ENCODE assay signal across 23 mouse cellular contexts in the genomic region with DNA sequence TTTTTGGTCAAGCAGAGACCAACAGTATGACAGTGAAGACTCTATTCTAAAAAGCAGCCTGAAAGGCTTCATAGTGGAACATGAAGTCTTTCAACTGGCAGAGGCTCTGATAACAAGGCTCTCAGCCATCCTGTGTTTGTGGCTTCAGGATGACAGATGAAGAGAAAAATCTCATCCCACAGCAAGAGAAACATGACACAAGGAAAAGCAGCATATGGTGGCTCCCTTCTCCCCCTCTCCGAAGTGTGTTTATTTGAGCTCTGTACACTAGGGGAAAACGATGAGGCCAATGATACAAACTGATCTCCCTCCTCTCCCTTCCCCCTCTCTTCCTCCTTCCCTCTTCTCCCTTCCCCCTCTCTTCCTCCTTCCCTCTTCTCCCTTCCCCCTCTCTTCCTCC.
A peak's percentile ranks its signal among the peaks of the same experiment; 100 is the strongest.
DNase-seq lines count a peak whose midpoint lies in the region; ATAC-seq and TF ChIP-seq lines count a peak whose summit lies in the region.
"Had no signal": no experiment of that assay in that cellular context is flagged by ENCODE, and none has a peak within 500 bp of the region (broad histone marks: within the 10 kb centered on the region; RNA-seq: fewer than 3 reads in every experiment).

No protein-coding gene starts in this region.

- no peak; the same call in 1 of the 2 replicates for ATAC-seq in forebrain, embryonic 14.5 days
- no peak for ATAC-seq in forebrain, embryonic 15.5 days (replicated peaks)
- peak; percentile 49; the same call in 1 of the 2 replicates for ATAC-seq in lung, embryonic 16.5 days (ENCODE audit: low read depth)
- ATAC-seq: CD4-positive, CD25-positive, alpha-beta regulatory T cell, adult 4 months; hindbrain, postnatal 0 days had no signal

- H3K36me3 ChIP-seq in forebrain, embryonic 14.5 days (ENCODE audit: control insufficient read depth, insufficient read depth, low read length), result no peaks in the 10 kb centered on the region
- peaks cover 4% of the 10 kb centered on the region; the same call in 1 of the 2 replicates for H3K36me3 ChIP-seq in forebrain, embryonic 15.5 days
- peaks cover 12% of the 10 kb centered on the region; the same call in 1 of the 2 replicates for H3K36me3 ChIP-seq in lung, embryonic 16.5 days (ENCODE audit: control insufficient read depth, insufficient read depth, low read length)
- H3K36me3 ChIP-seq: G1E had no signal

- H3K4me1 ChIP-seq in forebrain, embryonic 14.5 days (ENCODE audit: control insufficient read depth, insufficient read depth, low read length), result no peaks in the 10 kb centered on the region
- H3K4me1 ChIP-seq in forebrain, embryonic 15.5 days, result no peaks in the 10 kb centered on the region
- peaks cover 8% of the 10 kb centered on the region for H3K4me1 ChIP-seq in lung, embryonic 16.5 days (replicated peaks; ENCODE audit: control insufficient read depth, insufficient read depth, low read length)
- H3K4me1 ChIP-seq in lung, adult 2 months (ENCODE audit: control insufficient read depth, insufficient read depth, low read length), result no peaks in the 10 kb centered on the region; the same call in 1 of the 2 replicates
- H3K4me1 ChIP-seq: embryonic facial prominence, embryonic 12.5 days; heart, embryonic 15.5 days; hindbrain, embryonic 13.5 days had no signal

- TF ChIP-seq CTCF in lung, adult 2 months (IDR thresholded peaks at IDR 0.05; ENCODE audit: insufficient read depth, low read length), result no peak

- no peak overlapping the region for H3K27ac ChIP-seq in forebrain, embryonic 14.5 days (ENCODE audit: low read depth, low read length)
- no peak overlapping the region for H3K27ac ChIP-seq in forebrain, embryonic 15.5 days (replicated peaks)
- H3K27ac ChIP-seq in lung, embryonic 16.5 days (ENCODE audit: low read length), result no peak overlapping the region
- H3K27ac ChIP-seq: embryonic facial prominence, embryonic 12.5 days; heart, embryonic 10.5 days; heart, embryonic 15.5 days; hindbrain, embryonic 13.5 days; hindbrain, postnatal 0 days had no signal

- WGBS in forebrain, embryonic 14.5 days, result 88% methylated on average over 2 of the region's 2 CpGs
- WGBS in forebrain, embryonic 15.5 days, result 83% methylated on average over 2 of the region's 2 CpGs
- 38% methylated on average over 2 of the region's 2 CpGs for WGBS in lung, embryonic 16.5 days
- WGBS in lung, adult 2 months, result 37% methylated on average over 2 of the region's 2 CpGs

- H3K4me2 ChIP-seq in forebrain, embryonic 14.5 days (ENCODE audit: low read length), result no peak overlapping the region
- no peak overlapping the region for H3K4me2 ChIP-seq in forebrain, embryonic 15.5 days (replicated peaks)
- H3K4me2 ChIP-seq in lung, embryonic 16.5 days (ENCODE audit: low read depth, low read length), result no peak overlapping the region
- H3K4me2 ChIP-seq: embryonic facial prominence, embryonic 12.5 days; heart, embryonic 15.5 days; hindbrain, embryonic 13.5 days had no signal

- TF ChIP-seq POLR2A in lung, adult 2 months (IDR thresholded peaks at IDR 0.05; ENCODE audit: borderline replicate concordance, extremely low read depth, low read depth, low read length), result no peak

- H3K27me3 ChIP-seq in forebrain, embryonic 14.5 days (replicated peaks; ENCODE audit: control insufficient read depth, insufficient read depth, low read length), result no peaks in the 10 kb centered on the region
- no peaks in the 10 kb centered on the region for H3K27me3 ChIP-seq in forebrain, embryonic 15.5 days
- H3K27me3 ChIP-seq in lung, embryonic 16.5 days (ENCODE audit: control insufficient read depth, insufficient read depth, low read depth, low read length), result no peaks in the 10 kb centered on the region
- H3K27me3 ChIP-seq: embryonic facial prominence, embryonic 12.5 days; heart, embryonic 15.5 days; hindbrain, embryonic 13.5 days had no signal

- DNase-seq in forebrain, embryonic 14.5 days (ENCODE audit: low spot score), result peak; percentile 31
- DNase-seq in layer of hippocampus, adult 11-12 months (ENCODE audit: low spot score), result peak; percentile 10
- DNase-seq in layer of hippocampus, adult 9-10 months (ENCODE audit: low spot score), result no peak
- no peak for DNase-seq in lung, adult 2 months
- no peak for DNase-seq in urinary bladder, postnatal 14 days (ENCODE audit: low spot score)
- DNase-seq: adrenal gland, adult 8-10 months; adrenal gland, postnatal 36 days; B cell, adult 2 months; cerebellum, adult 11-12 months; cerebellum, adult 9-10 months; cerebellum, postnatal 25 days; gastrocnemius, postnatal 36 days; heart, adult 18-20 months; heart, postnatal 14 days had no signal

- no peak overlapping the region for H3K4me3 ChIP-seq in forebrain, embryonic 14.5 days (ENCODE audit: low read depth, low read length)
- no peak overlapping the region for H3K4me3 ChIP-seq in forebrain, embryonic 15.5 days
- H3K4me3 ChIP-seq in lung, embryonic 16.5 days (ENCODE audit: low read length), result no peak overlapping the region
- H3K4me3 ChIP-seq in lung, adult 2 months (replicated peaks; ENCODE audit: extremely low read depth, low read depth, low read length), result no peak overlapping the region
- H3K4me3 ChIP-seq: embryonic facial prominence, embryonic 12.5 days; heart, embryonic 10.5 days; heart, embryonic 15.5 days; hindbrain, embryonic 13.5 days had no signal

- no peak overlapping the region for H3K9ac ChIP-seq in forebrain, embryonic 14.5 days (ENCODE audit: low read length)
- H3K9ac ChIP-seq in forebrain, embryonic 15.5 days (replicated peaks), result no peak overlapping the region
- H3K9ac ChIP-seq in lung, embryonic 16.5 days (ENCODE audit: low read length), result no peak overlapping the region
- H3K9ac ChIP-seq: embryonic facial prominence, embryonic 12.5 days; heart, embryonic 15.5 days; hindbrain, embryonic 13.5 days had no signal

- no peaks in the 10 kb centered on the region for H3K9me3 ChIP-seq in forebrain, embryonic 14.5 days (replicated peaks; ENCODE audit: control insufficient read depth, low read length)
- H3K9me3 ChIP-seq in forebrain, embryonic 15.5 days, result no peaks in the 10 kb centered on the region
- H3K9me3 ChIP-seq in lung, embryonic 16.5 days (ENCODE audit: control insufficient read depth, low read length), result no peaks in the 10 kb centered on the region
- H3K9me3 ChIP-seq: embryonic facial prominence, embryonic 12.5 days; G1E; heart, embryonic 10.5 days; heart, embryonic 15.5 days; hindbrain, embryonic 13.5 days had no signal

Comparison
In these comparisons a context has a peak if more than half of its experiments do, and no peak if none do; other contexts are left out.
1. DNase-seq: peak in forebrain, embryonic 14.5 days (single experiment) and layer of hippocampus, adult 11-12 months (single experiment); none in layer of hippocampus, adult 9-10 months (single experiment), lung, adult 2 months (single experiment) and urinary bladder, postnatal 14 days (single experiment).